Mouse (Mus musculus) hindbrain, embryonic 10.5 days (tissue): ENCODE measurements around the gene Lyl1. TPM values are rescaled to one million over a fixed set of nuclear protein-coding genes. Genes with fewer than 3 reads are reported as not detected.

Experiments
- DNase-seq: peaks from one replicate; pipeline ENCODE4 v3.0.0-alpha.2; 2017; ENCODE audit warnings: low spot score
- H3K27ac ChIP-seq: fragments of 300-500 bp; sonication (generic); 2 replicates; pipeline ENCODE4 v1.5.1; 2016; ENCODE audit warnings: mild to moderate bottlenecking, moderate library complexity
- H3K27me3 ChIP-seq: fragments of 300-500 bp; sonication (generic); 2 replicates; pipeline ENCODE4 v1.6.1; 2016; ENCODE audit warnings: mild to moderate bottlenecking; ENCODE audit not compliant: poor library complexity, insufficient read depth, severe bottlenecking
- H3K36me3 ChIP-seq: fragments of 300-500 bp; sonication (generic); 2 replicates; pipeline ENCODE4 v1.6.1; 2016; ENCODE audit warnings: mild to moderate bottlenecking, moderate library complexity
- H3K4me1 ChIP-seq: fragments of 300-500 bp; sonication (generic); replicated peaks from 2 replicates; pipeline ENCODE4 v1.6.1; 2016; ENCODE audit warnings: mild to moderate bottlenecking
- H3K4me3 ChIP-seq: fragments of 300-500 bp; sonication (generic); 2 replicates; pipeline ENCODE4 v1.5.1; 2016; ENCODE audit warnings: mild to moderate bottlenecking, moderate library complexity
- H3K9me3 ChIP-seq: fragments of 300-500 bp; sonication (generic); 2 replicates; pipeline ENCODE4 v1.6.1; 2016; ENCODE audit warnings: mild to moderate bottlenecking, moderate library complexity
- WGBS: fragments of 180-500 bp; shearing (Covaris S2); methylation state at CpG from one replicate; pipeline ENCODE4 v1.1.7; 2016; 5-methylcytosine and 5-hydroxymethylcytosine counted together
- polyA plus RNA-seq: library from polyadenylated mRNA; unstranded; fragments of >200 nt; fragmentation: Nextera tagmentation; extraction: Ambion mirVana; gene quantifications from 2 replicates; pipeline ENCODE4 v1.2.1, GENCODE M21; 2016

Lyl1 gene
- polyA plus RNA-seq, 1 experiment from 2014 or later: 6.5 TPM

DNA sequence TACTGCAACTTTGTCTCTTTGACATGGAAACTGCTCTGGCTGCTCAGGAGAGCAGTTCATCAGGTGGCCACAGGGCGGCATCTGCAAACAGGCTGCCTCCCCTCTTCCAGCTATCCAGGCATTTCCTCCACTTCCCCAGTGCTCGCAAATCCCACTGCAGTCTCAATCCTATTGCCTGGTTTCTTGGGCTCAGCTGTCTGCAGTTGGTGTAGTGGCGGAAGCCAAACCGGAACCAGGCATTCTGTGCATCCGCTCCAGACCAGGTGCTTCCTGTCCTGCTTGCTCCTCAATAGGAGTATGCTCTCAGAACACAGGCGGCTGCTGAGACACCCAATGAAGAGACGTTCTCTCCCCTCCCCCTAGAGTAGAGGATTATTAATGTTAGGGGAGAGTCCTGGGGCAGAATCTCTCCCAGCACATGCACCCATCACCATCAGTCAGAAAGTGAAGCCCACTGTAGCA is 1.4 kb upstream of the Lyl1 start:
- WGBS: 69% methylated on average over 7 of the region's 7 CpGs
- Histone ChIP-seq H3K27me3 (peaks cover 58% of the 10 kb centered on the region), H3K27ac (no peak overlapping the region), H3K36me3 (peaks cover 54% of the 10 kb centered on the region), H3K4me3 (no peak overlapping the region), H3K4me1 (peaks cover 26% of the 10 kb centered on the region), H3K9me3 (no peaks in the 10 kb centered on the region)
- DNase-seq: no peak

DNA sequence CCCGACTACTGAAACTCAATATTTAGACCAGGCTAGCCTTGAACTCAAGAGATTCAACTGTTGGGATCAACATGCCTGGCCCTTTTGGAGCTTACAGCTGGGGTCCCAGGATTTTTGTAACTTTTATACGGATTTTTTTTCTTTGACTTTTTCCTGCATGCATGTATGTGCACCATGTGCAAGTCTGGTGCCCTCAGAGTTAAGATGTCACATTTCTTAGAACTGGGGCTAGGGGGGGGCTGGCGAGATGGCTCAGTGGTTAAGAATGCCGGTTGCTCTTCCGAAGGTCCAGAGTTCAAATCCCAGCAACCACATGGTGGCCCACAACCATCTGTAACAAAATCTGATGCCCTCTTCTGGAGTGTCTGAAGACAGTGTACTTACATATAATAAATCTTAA is 731 bp upstream of the Lyl1 start:
- Histone ChIP-seq H3K27me3 (peaks cover 64% of the 10 kb centered on the region), H3K27ac (no peak overlapping the region), H3K36me3 (peaks cover 48% of the 10 kb centered on the region), H3K4me3 (no peak overlapping the region), H3K4me1 (peaks cover 32% of the 10 kb centered on the region), H3K9me3 (no peaks in the 10 kb centered on the region)
- no peak for DNase-seq
- WGBS: 79% methylated on average over 5 of the region's 5 CpGs

DNA sequence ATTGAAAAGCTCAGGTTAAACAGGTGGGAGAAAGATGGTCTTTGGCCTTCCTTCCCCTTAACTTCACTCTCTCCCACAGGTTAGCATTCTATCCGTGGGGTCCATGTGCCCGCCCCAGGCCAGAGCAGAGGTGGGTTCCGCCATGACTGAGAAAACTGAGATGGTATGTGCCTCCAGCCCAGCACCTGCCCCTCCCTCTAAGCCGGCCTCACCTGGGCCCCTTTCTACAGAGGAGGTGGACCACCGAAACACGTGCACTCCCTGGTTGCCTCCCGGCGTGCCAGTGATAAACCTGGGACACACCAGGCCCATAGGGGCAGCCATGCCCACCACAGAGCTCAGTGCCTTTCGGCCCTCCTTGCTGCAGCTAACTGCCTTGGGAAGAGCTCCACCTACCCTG is 1.3 kb downstream of the Lyl1 start:
- Histone ChIP-seq H3K27me3 (peaks cover 83% of the 10 kb centered on the region), H3K4me1 (peaks cover 47% of the 10 kb centered on the region), H3K9me3 (no peaks in the 10 kb centered on the region), H3K27ac (peak overlapping the region; percentile 36; the same call in 1 of the 2 replicates), H3K36me3 (peaks cover 27% of the 10 kb centered on the region), H3K4me3 (peak overlapping the region; percentile 48)
- DNase-seq: no peak
- 77% methylated on average over 9 of the region's 9 CpGs for WGBS

DNA sequence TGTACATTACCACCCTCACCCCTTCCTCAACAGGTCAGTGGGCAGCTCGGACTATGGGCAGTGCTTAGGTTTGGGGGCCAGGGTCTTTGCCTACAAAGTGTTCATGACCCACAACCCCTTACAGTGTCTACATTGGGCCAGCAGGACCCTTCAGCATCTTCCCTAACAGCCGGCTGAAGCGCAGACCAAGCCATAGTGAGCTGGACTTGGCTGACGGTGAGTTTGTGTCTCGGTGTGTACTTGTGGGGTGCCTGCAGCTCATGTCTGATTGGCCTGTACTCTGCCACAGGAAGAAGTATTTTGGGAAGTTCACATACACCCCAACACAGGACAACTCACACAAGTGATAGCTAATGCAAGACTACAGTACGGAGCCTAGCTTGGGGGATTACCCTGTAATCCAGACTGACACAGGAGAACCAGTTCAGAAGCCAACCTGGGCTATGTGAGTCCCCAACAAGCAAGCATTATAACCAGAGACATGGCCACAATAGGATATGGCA is 1.8 kb downstream of the Lyl1 start:
- Histone ChIP-seq H3K9me3 (no peaks in the 10 kb centered on the region), H3K27me3 (peaks cover 87% of the 10 kb centered on the region), H3K4me3 (peak overlapping the region; percentile 48), H3K36me3 (peaks cover 23% of the 10 kb centered on the region), H3K4me1 (peaks cover 51% of the 10 kb centered on the region), H3K27ac (peak overlapping the region; percentile 36; the same call in 1 of the 2 replicates)
- WGBS: 78% methylated on average over 6 of the region's 6 CpGs
- no peak for DNase-seq

DNA sequence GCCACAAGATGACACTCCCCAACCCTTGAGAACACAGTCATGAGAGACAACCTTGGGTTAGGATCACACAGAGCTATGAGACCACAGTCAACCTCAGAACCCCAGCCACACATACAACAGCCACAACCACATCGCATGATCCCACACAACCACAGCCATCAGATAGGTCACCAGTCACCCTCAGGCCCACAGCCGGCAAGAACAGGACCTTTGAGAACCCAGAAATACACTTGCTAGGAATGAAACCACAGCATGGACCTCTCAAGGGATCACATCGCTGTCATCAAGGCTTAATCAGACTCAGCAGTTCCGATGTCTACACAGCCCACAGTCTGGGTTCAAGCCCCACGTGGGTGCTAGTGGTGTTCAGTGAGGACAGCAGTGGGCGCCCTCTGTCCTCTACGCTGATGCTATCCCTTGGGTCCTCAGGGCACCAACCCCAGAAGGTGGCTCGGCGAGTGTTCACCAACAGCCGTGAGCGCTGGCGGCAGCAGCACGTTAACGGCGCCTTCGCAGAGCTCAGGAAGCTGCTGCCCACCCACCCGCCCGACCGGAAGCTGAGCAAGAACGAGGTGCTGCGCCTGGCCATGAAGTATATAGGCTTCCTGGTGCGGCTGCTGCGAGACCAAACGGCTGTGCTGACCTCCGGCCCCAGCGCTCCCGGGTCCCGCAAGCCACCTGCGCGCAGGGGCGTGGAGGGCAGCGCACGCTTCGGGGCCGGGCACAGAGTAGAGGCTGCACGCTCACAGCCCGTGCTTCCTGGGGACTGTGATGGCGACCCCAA is 2.4 kb downstream of the Lyl1 start:
- H3K4me1 ChIP-seq: peaks cover 58% of the 10 kb centered on the region
- H3K27ac ChIP-seq: peak overlapping the region; percentile 71

DNA sequence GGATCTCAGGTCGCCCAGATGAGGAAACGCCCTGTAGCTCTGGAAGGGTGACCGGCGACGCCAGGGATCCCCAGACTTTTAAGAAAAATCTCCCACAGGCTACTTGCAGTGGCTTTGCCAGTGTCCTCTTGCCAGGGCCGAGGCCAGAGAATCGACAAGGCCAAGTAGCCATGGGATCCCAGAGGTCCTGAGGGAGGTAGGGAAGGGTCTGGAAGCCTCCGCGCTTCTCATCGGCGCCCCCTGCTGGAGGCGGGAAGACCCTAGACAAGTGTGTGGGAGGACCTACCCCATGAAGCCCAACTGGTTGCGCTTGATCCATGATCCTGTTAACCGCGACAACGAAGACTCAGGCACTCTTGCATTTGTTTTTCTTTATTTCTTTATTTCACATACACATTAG is 3.1 kb downstream of the Lyl1 start:
- Histone ChIP-seq H3K9me3 (no peaks in the 10 kb centered on the region), H3K36me3 (peaks cover 9% of the 10 kb centered on the region), H3K4me3 (peak overlapping the region; percentile 48), H3K27ac (peak overlapping the region; percentile 71), H3K4me1 (peaks cover 65% of the 10 kb centered on the region), H3K27me3 (peaks cover 99% of the 10 kb centered on the region)
- peak; percentile 83 for DNase-seq
- WGBS: 0% methylated on average over 16 of the region's 16 CpGs

More for the DNA sequence above, 2.4 kb downstream of the Lyl1 start:
- Histone ChIP-seq H3K4me3 (peak overlapping the region; percentile 48), H3K36me3 (peaks cover 16% of the 10 kb centered on the region), H3K27me3 (peaks cover 94% of the 10 kb centered on the region), H3K9me3 (no peaks in the 10 kb centered on the region)
- 10% methylated on average over 38 of the region's 38 CpGs for WGBS
- DNase-seq: no peak

DNA sequence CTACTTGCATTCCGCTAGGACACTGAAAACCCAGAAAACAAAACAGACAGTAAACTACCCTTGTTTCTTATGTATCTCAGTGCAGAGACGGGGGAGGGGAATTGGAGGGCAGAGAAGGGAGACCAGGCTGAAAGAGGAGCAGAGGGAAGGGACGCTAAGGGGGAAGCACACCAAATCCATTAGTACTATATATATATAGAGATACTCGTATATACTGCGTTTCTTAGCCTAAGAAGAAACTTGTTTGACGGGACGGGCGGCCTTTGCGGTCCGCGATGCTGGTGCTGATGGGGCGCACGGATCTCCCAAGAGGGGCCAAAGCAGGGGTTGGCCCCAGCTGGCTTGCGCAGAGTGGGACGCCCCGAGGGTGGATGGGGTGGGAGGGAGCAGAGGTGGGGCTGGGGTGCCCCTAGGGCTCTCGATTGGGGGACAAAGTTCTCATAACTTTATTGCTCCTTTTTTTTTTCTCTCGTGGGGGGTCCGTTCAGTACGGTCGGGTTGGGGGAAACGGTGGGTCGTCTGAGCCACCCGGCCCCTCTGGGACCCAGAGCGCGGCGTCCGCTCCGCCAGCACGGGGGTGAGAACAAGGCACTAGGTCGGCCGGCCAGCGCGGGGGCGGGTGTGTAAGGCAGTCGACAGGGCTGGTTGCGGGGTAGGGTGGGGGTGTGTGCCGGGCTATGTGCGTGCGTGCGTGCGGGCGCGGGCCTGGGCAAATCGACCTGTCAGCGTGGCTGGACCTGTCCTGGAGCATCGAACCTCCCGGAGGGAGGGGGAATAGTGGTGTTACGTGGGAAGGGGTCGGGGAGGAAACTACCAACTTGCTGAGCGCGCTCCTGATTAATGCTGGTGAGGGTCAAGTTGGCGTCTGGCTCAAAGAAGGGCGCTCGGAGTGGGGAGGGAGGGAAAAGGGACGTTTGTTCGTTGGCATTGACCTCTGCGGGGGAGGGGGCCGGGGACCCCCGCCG is 3.9 kb downstream of the Lyl1 start:
- no peaks in the 10 kb centered on the region for H3K9me3 ChIP-seq
- no peak for DNase-seq
- 2% methylated on average over 60 of the region's 61 CpGs for WGBS
- peak overlapping the region; percentile 48 for H3K4me3 ChIP-seq
- peaks cover 69% of the 10 kb centered on the region for H3K4me1 ChIP-seq
- peaks cover 99% of the 10 kb centered on the region for H3K27me3 ChIP-seq
- peaks cover 2% of the 10 kb centered on the region; the same call in 1 of the 2 replicates for H3K36me3 ChIP-seq
- peak overlapping the region; percentile 17; the same call in 1 of the 2 replicates for H3K27ac ChIP-seq

DNA sequence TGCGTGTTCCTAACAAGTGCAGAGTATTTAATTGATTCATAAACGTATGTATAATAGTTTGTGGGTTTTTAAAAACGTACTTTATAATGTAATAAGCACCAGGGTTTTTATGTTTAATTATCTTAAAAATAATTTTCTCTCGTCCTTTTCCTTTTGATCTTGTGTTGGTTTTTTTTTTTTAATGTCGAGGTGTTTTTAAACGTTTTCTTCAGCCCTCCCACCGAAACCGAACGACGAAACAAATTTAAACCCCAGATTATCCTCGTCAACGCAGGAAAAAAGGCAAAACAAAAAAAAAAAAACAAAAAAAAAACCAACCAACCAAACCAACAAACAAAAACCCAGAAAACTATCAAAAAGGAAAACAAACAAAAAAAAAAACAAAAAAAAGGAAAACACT is 4.7 kb downstream of the Lyl1 start:
- Histone ChIP-seq H3K4me3 (peak overlapping the region; percentile 48; the same call in 1 of the 2 replicates), H3K4me1 (peaks cover 71% of the 10 kb centered on the region), H3K9me3 (no peaks in the 10 kb centered on the region), H3K27ac (no peak overlapping the region), H3K36me3 (no peaks in the 10 kb centered on the region), H3K27me3 (peaks cover 99% of the 10 kb centered on the region)
- no peak for DNase-seq
- WGBS: 2% methylated on average over 12 of the region's 12 CpGs

DNA sequence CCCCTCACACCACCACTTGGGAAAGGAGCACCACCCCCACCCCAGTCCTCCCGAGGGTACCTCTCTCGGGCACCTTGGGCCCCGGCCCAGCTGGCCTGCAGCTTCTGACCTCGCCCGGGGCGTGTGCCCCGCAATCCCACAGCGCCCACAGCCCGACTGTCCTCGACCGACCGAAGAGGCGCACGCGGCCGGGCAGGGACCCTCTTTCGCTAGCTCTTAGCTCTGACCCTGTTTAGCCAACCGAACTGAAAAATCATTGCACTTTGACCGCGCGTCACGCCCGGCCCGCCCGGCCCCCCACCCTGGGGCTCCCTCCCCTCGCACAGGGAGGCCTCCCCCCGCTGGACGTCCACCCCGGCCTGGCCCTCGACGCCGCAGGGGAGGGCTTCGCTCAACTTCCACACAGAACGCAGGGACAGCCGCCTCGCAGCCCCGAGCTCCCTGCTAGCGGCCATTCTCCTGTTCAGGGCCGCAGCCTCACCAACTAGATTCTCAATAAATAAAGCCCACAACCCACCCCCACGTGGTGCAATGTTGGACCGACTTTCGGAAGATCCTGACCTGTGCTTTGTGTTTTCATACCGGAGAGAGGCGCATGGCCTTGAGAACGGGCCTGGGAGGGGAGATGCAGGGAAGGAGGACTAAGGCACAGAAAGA is 5.5 kb downstream of the Lyl1 start:
- Histone ChIP-seq H3K27ac (peak overlapping the region; percentile 67), H3K9me3 (no peaks in the 10 kb centered on the region), H3K27me3 (peaks cover 99% of the 10 kb centered on the region), H3K4me3 (peak overlapping the region; percentile 40), H3K4me1 (peaks cover 71% of the 10 kb centered on the region), H3K36me3 (no peaks in the 10 kb centered on the region)
- WGBS: 1% methylated on average over 45 of the region's 45 CpGs
- DNase-seq: no peak

DNA sequence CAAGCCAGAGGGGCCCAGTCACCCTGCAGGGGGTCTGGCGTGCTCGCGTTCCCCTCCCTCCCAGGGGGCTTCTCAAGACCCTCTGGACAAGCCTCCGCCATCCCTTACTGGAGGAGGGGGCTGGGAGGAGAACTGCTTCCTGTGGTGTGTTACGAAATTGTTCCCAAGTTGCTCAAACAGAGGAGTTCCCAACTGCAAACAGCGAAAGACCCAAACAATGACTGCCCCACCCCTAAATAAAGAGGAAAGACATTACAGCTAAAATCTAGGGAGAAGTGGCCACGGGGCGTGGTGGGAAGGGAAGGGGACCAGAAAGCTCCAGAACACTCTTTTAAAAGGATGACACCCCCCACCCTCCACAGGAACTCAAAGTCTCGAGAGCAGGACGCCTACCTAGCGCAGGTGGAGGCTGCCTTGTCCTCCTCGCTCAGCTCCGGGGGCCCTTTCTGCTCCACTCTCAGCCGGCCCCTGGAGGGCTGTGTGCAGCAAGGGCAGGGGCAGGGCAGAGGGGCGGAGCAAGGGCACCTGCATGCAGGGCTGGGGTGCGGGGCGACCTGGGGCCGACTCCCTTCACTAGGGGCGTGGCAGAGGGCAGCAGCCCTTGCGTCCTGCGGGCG is 6.1 kb downstream of the Lyl1 start:
- Histone ChIP-seq H3K9me3 (no peaks in the 10 kb centered on the region), H3K27ac (peak overlapping the region; percentile 67), H3K4me3 (peak overlapping the region; percentile 40), H3K36me3 (no peaks in the 10 kb centered on the region), H3K27me3 (peaks cover 99% of the 10 kb centered on the region), H3K4me1 (peaks cover 77% of the 10 kb centered on the region)
- no peak for DNase-seq
- under 1% methylated on average over 22 of the region's 22 CpGs for WGBS

DNA sequence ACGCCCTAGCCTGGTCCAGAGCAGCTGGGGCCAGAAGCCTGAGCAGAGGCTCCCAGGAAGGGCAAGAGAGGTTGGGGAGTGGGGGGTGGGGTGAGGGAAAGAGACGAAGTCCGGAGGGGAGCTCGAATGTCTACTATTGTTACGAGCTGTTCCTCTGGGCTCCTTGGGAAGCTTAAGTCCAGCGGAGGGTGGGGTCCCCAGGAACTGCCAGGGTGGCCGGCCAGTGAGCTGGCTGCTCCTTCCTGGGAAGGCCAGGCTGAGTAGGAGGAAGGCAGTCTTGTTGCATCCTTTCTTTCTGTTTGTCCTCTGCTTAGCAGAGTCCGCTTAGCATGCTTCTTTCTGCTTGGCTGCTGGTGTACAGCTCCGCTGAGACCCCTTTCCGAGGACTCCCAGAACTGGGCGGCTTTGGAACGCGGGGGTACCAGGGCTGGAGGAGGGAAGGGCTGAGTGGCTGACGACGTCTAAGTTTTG is 6.8 kb downstream of the Lyl1 start:
- H3K4me3 ChIP-seq: peak overlapping the region; percentile 40
- WGBS: 1% methylated on average over 15 of the region's 15 CpGs
- peak overlapping the region; percentile 67; the same call in 1 of the 2 replicates for H3K27ac ChIP-seq
- no peaks in the 10 kb centered on the region for H3K9me3 ChIP-seq
- DNase-seq: no peak
- peaks cover 84% of the 10 kb centered on the region for H3K4me1 ChIP-seq
- H3K27me3 ChIP-seq: peaks cover 99% of the 10 kb centered on the region
- no peaks in the 10 kb centered on the region for H3K36me3 ChIP-seq
